Mouse (Mus musculus) ES-E14 (cell line): Measurements from ENCODE around the gene Madd. TPM values are rescaled to one million over a fixed set of nuclear protein-coding genes. Genes with fewer than 3 reads are reported as not detected.

Source experiments
- DNase-seq: peaks from one replicate; pipeline ENCODE4 v3.0.0-alpha.2; 2013; ENCODE audit warnings: low read depth, low spot score
- H3K27ac ChIP-seq: 2 replicates; pipeline ENCODE4 v1.5.1; 2012; ENCODE audit warnings: low read depth, mild to moderate bottlenecking, low read length, moderate library complexity, mixed read lengths; ENCODE audit not compliant: poor library complexity, insufficient read depth, severe bottlenecking
- H3K36me3 ChIP-seq: 2 replicates; pipeline ENCODE4 v1.6.1; 2012; ENCODE audit warnings: mild to moderate bottlenecking, low read length, moderate library complexity, mixed read lengths; ENCODE audit not compliant: control insufficient read depth, poor library complexity, insufficient read depth, severe bottlenecking
- H3K4me1 ChIP-seq, 2 experiments: fragments of 150-350 bp in 1 of 2; sonication (generic) in 1 of 2; 2 replicates each; pipeline ENCODE4 v1.6.1; 2012; ENCODE audit warnings: low read length in 2 of 2, mild to moderate bottlenecking in 1 of 2, mixed read lengths in 1 of 2; ENCODE audit not compliant: control insufficient read depth in 2 of 2, insufficient read depth in 2 of 2, poor library complexity in 1 of 2
- H3K4me3 ChIP-seq, 2 experiments: fragments of 150-350 bp in 1 of 2; sonication (generic) in 1 of 2; 2 replicates each; pipeline ENCODE4 v1.5.1; 2012; ENCODE audit warnings: low read length in 2 of 2, low read depth in 1 of 2, mild to moderate bottlenecking in 1 of 2, mixed read lengths in 1 of 2; ENCODE audit not compliant: insufficient read depth in 1 of 2, poor library complexity in 1 of 2, severe bottlenecking in 1 of 2
- H3K9ac ChIP-seq: 2 replicates; pipeline ENCODE4 v1.6.1; 2012; ENCODE audit warnings: low read depth, mild to moderate bottlenecking, low read length, mixed read lengths; ENCODE audit not compliant: poor library complexity, insufficient read depth, severe bottlenecking
- H3K9me3 ChIP-seq: fragments of 150-350 bp; sonication (generic); 2 replicates; pipeline ENCODE4 v1.6.1; 2012; ENCODE audit warnings: low read depth, mild to moderate bottlenecking, low read length; ENCODE audit not compliant: control insufficient read depth, insufficient read depth
- CHD2 ChIP-seq: IDR thresholded peaks from 2 replicates; pipeline ENCODE4 v1.6.1; 2014; ENCODE audit warnings: mild to moderate bottlenecking, low read depth, low read length, inconsistent platforms
- HCFC1 ChIP-seq: IDR thresholded peaks from 2 replicates; pipeline ENCODE4 v1.6.1; 2012; ENCODE audit warnings: low read length, inconsistent platforms, borderline replicate concordance; ENCODE audit not compliant: insufficient read depth
- MAFK ChIP-seq: IDR thresholded peaks from 2 replicates; pipeline ENCODE4 v1.6.1; 2014; ENCODE audit warnings: mild to moderate bottlenecking, low read depth, low read length, inconsistent platforms; ENCODE audit not compliant: insufficient read depth
- ZC3H11A ChIP-seq: IDR thresholded peaks from 2 replicates; pipeline ENCODE4 v1.6.1; 2012; ENCODE audit warnings: low read depth, mild to moderate bottlenecking, inconsistent platforms, low read length, borderline replicate concordance
- ZNF384 ChIP-seq: IDR thresholded peaks from 2 replicates; pipeline ENCODE4 v1.6.1; 2012; ENCODE audit warnings: low read depth, low read length, inconsistent platforms
- in situ Hi-C, 2 experiments: fragments of 600-800 bp; cut with MboI; formaldehyde crosslinking; loops; one replicate each; pipeline ENCODE4 v1.15.1; 2025; ENCODE audit warnings: low sequenced_read_pairs in 2 of 2, inconsistent platforms in 1 of 2; ENCODE audit not compliant: unreplicated experiment in 2 of 2
- total RNA-seq: library from RNA; depleted of rRNA; stranded (reverse); fragments of 300-350 nt; gene quantifications from 2 replicates; pipeline ENCODE4 v1.2.3, GENCODE M21; 2012; rRNA removed

The Madd gene
- total RNA-seq, 1 experiment: 6.7 TPM

DNA sequence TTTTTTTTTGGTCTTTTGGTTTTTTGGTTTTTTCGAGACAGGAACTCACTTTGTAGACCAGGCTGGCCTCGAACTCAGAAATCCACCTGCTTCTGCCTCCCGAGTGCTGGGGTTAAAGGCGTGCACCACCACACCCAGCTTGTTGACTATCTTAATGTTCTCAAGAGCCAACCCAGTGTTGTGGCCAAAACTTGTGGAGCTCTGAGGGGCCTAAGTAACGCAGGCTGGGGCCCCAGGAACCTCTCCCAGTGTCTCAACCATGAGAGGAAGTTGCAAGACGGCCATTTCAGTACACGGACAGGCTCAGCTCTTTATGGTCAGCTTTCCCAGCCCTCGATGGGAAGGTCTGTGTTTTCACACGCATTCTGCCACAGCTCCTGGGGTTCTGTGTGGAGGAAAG lies 94.7 kb downstream of the Madd start:
- no peak overlapping the region for H3K27ac ChIP-seq
- DNase-seq: no peak

DNA sequence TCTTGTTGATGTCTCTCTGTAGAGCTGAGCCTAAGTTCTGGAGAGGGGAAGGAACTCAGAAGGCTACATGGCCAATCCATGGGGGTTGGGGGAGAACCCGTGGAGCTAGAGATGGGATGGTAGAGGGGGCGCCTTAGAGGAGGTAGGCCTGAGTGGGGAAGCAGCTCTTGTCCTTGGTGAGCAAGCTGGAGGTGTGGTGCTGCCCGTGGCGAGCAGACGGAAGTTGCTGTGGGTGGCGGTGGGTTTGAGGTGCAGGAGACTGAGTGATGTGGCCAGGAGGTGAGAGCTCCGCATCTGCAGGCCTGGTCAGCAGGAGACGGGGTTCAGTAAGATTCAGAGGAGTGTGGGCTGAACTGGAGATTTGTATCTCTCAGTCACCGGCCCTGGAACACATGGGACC lies 96.2 kb downstream of the Madd start:
- TF ChIP-seq CHD2: no peak
- no peak for TF ChIP-seq MAFK
- no peak for TF ChIP-seq HCFC1
- TF ChIP-seq ZNF384: no peak
- no peak for TF ChIP-seq ZC3H11A

More for the DNA sequence above, 94.7 kb downstream of the Madd start:
- in situ Hi-C loops: no loop called here
- H3K4me3 ChIP-seq: no peak overlapping the region
- TF ChIP-seq CHD2: no peak
- TF ChIP-seq ZC3H11A: no peak
- no peak for TF ChIP-seq HCFC1
- TF ChIP-seq ZNF384: no peak; the same call in 1 of the 2 replicates
- no peak for TF ChIP-seq MAFK
- H3K9ac ChIP-seq: no peak overlapping the region
- H3K9me3 ChIP-seq: no peaks in the 10 kb centered on the region
- no peaks in the 10 kb centered on the region for H3K4me1 ChIP-seq
- no peaks in the 10 kb centered on the region for H3K36me3 ChIP-seq

More for the DNA sequence above, 96.2 kb downstream of the Madd start:
- in situ Hi-C loops: no loop called here
- no peak overlapping the region for H3K4me3 ChIP-seq
- H3K9me3 ChIP-seq: no peaks in the 10 kb centered on the region
- DNase-seq: no peak
- H3K4me1 ChIP-seq: no peaks in the 10 kb centered on the region
- H3K36me3 ChIP-seq: no peaks in the 10 kb centered on the region
- H3K9ac ChIP-seq: no peak overlapping the region
- no peak overlapping the region for H3K27ac ChIP-seq

Other genes starting within 250 kb of the Madd start
- gene Celf1, start 243.5 kb downstream of the Madd start, total RNA-seq: 61.7 and 73.0 TPM in 2 replicates
- gene Rapsn, start 148.2 kb downstream of the Madd start, total RNA-seq: 1.1 and 2.4 TPM in 2 replicates
- 226 and 262 TPM in 2 replicates for gene Psmc3, start 129.8 kb downstream of the Madd start, total RNA-seq
- 18.3 and 20.1 TPM in 2 replicates for gene Slc39a13, start 113.4 kb downstream of the Madd start, total RNA-seq
- gene Spi1, start 101.4 kb downstream of the Madd start, total RNA-seq: 0.31 and 0.32 TPM in 2 replicates
- 0.62 and 0.90 TPM in 2 replicates for gene Mybpc3, start 65.7 kb downstream of the Madd start, total RNA-seq
- gene Nr1h3, start 19.0 kb upstream of the Madd start, total RNA-seq: 0.90 and 1.4 TPM in 2 replicates
- 12.9 and 19.6 TPM in 2 replicates for gene Acp2, start 19.0 kb upstream of the Madd start, total RNA-seq
- gene Ddb2, start 53.1 kb upstream of the Madd start, total RNA-seq: 10.4 and 11.0 TPM in 2 replicates
- 11.1 and 18.4 TPM in 2 replicates for gene Pacsin3, start 72.1 kb upstream of the Madd start, total RNA-seq
- gene Arfgap2, start 81.1 kb upstream of the Madd start, total RNA-seq: 40.7 and 46.8 TPM in 2 replicates